Mouse (Mus musculus) left cerebral cortex, postnatal 4 days (tissue): Measurements from ENCODE around the gene Dok4. TPM values are rescaled to one million over a fixed set of nuclear protein-coding genes. Genes with fewer than 3 reads are reported as not detected.

Experiments used
- DNase-seq: peaks from one replicate; pipeline ENCODE4 v3.0.0-alpha.2; 2022
- intact Hi-C: fragments of 180-260 bp; cut with DNase I; formaldehyde crosslinking; loops from one replicate; pipeline ENCODE4 v1.15.1; 2025
- total RNA-seq, 2 experiments: library from RNA; stranded (reverse); gene quantifications; 2 replicates each; pipeline ENCODE4 v1.2.3; 2021

The Dok4 gene
- total RNA-seq, result 100 to 1,000 TPM; 181 to 191 TPM

GRCm38 (mm10) chr8:94876197-94876730 lies at the start of gene Dok4:
Gene Dok4 (minus strand): TSS chr8:94876330.
- intact Hi-C loops, result no loop called here

GRCm38 (mm10) chr8:94923405-94923804 lies 47.3 kb upstream of the Dok4 start, which contains the start of gene Adgrg5:
Gene Adgrg5 (plus strand): TSS chr8:94923694.
- intact Hi-C loops, result no loop called here
- DNase-seq, result no peak

More at GRCm38 (mm10) chr8:94876197-94876730, at the start of gene Dok4:
- DNase-seq, result peak; percentile 86

GRCm38 (mm10) chr8:94922602-94923001 lies 46.5 kb upstream of the Dok4 start:
- no peak for DNase-seq

DNA sequence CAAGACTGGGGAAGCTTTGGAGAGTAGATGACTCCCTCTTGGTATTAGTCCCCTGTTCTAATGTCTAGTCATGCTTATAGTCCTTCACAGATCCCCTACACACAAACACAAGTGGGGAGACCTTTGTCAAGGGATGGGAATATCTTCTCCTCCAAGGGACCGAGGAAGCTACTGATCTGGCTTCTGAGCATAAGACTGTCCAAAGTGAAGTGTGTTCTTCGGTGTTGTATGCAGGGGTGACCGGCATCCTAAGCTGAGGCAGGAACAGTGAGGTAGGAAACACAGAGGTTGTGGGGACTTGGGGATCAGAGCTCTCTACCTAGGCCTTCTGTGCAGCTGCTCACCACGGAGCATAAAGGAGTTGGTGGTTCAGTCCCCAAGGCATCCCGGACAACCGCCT lies 46.0 kb upstream of the Dok4 start:
- intact Hi-C loops, result no loop called here
- DNase-seq, result no peak

More at GRCm38 (mm10) chr8:94922602-94923001, 46.5 kb upstream of the Dok4 start:
- intact Hi-C loops, result no loop called here

DNA sequence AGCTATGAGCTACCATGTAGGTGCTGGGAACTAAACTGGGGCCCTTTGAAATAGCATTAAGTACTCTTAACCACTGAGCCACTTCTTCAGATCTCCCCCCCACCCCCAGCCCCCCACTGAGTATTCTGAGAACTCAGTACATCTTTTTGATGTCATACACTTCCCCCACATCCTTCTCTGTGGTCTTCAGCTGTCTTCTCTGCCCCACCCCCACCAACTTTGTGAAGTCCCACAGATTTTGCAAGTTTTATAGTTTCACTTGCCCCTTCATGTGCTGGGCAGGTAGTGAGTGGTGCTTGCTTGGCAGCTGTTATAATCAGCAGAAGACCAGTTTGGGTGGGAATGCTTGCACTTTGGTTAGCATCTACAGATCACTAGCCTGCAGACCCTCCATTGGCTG lies 43.1 kb upstream of the Dok4 start:
- intact Hi-C loops, result no loop called here
- DNase-seq, result no peak

- DNase-seq, result peak; percentile 40
- intact Hi-C loops, result no loop called here
These were observed 41.8 kb upstream of the Dok4 start, which contains the start of gene Ccdc102a for GRCm38 (mm10) chr8:94917851-94918495. Gene Ccdc102a (minus strand): TSS chr8:94918098.

DNA sequence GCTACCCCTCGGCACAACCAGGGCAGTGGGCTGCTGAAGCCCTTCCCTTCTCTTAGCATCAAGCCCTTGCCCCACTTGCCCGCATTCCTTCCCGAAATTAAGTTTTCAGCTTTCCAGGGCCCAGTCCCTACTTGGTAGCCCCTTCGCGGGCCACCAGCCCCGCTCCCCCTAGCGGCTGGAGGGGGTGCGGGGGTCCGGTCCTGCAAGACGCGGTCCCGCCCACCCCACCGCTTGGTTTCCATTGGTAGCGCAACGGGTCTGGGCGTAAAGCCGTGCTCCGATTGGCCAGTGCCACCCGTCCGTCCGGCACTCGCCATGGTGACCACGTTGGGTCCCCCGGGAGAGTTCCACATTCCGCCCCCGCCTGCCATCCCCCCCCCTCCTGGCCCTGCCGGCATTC lies 41.2 kb upstream of the Dok4 start:
- peak; percentile 97 for DNase-seq
- intact Hi-C loops, result no loop called here

DNA sequence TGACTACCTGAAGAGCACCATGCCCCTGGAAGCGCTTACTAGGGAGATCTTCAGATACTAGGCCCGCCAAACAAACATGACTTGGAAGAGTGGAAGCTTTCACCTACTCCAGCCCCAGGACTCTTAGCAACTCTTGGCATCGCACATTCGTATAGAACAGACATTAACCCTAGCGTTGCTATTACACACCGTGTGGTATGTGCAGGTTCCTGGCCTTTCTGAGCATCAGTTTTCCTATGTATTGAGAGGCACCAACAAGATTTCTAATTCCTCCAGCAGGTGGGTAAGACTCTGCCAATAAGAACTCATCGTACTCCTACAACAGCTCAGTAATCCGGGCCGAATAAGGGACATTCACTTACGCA lies 40.8 kb upstream of the Dok4 start:
- no peak for DNase-seq
- intact Hi-C loops, result no loop called here

GRCm38 (mm10) chr8:94916311-94916959 lies 40.3 kb upstream of the Dok4 start:
- intact Hi-C loops, result no loop called here
- DNase-seq, result no peak

- intact Hi-C loops, result loop anchor here (5.0 kb wide), 1 partner anchor 42 kb away; no protein-coding TSS in a partner anchor
- peak; percentile 87 for DNase-seq
These were observed 38.6 kb upstream of the Dok4 start for GRCm38 (mm10) chr8:94914701-94915101.

- intact Hi-C loops, result loop anchor here (5.0 kb wide), 1 partner anchor 42 kb away; no protein-coding TSS in a partner anchor
- DNase-seq, result no peak
These were observed 38.1 kb upstream of the Dok4 start for GRCm38 (mm10) chr8:94914256-94914655.

DNA sequence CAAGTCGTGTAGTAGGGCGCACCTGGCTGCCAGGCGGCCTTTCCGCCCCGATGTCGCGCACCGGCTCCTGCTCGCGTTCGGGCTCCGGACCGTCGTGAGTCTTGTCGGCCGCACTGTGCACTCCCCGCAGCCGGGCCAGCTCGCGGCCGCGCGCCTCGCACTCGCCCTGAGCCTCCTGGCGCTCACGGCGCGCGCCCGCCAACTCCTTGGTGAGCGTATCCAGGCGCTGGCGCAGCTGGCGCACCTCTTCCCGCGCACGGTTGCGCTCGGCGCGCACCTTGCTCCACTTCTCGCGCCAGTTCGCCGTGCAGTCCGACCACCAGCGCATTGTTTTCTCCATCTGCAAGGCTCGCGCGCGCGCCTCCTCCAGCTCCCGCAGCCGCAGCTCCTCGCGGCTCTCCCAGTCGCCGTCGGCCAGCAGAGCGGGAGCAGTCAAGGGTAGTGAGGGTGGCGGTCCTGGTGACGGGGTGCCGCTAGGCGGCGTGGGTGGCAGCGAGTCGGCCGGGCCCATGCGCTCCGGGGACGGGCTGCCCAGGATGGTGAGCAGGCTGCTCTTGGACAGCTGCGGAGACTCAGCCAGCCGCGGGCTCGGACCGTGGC lies 37.0 kb upstream of the Dok4 start:
- intact Hi-C loops, result loop anchor here (5.0 kb wide), 1 partner anchor 41 kb away; no protein-coding TSS in a partner anchor
- DNase-seq, result peak; percentile 74

DNA sequence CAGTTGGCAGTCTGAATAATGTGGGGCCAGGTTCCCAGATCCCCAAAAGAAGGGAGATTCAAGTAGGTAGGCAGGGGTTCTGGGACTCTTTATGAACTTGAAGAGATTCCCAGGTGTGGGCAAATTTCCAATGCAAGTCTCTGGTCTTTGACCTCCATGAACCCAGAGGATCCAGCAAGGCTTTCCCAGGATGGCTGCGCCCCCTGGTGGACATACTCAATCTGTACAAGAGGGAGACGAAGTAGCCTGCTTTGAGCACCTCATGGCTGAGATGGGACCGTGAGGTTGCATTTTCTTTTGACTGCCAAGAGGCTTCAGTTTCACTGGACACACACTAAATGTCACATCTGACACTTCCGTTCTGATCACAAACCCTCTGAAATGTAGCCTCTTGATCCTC lies 32.7 kb upstream of the Dok4 start:
- DNase-seq, result peak; percentile 86
- intact Hi-C loops, result no loop called here

DNA sequence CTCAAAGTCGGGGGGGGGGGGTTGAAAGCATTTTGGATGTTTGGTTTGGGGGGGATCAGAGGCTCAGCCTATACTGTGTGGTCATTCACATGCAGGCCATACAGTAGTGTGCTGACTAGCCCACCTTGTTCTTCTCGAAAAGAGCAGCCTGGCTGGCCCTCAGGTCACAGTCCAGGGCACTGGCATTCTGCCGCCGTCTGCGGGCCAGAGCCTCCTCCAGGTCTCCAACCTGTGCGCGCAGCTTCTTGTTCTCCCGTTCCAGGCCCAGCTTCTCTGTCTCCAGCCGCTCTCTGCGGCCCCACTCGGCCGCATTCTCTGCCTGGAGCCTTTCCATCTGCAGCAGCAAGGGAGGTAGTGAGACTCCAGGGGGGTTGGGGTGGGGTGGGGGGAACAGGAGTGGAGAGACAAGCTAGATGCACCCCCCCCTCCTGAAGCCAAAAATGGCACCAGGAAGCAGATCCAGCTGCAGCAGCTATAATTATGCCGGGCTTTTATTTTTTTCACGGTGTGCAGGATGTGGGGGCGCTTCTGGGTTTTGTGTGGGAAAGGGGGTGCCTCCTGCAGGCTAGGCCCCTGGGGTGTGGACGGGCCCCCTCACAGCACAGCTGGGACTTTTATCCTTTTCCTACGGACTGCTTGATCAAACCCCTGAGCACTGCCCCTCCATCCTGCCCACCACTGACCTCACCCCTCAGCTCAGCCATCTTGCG lies 31.6 kb upstream of the Dok4 start:
- intact Hi-C loops, result no loop called here
- no peak for DNase-seq

DNA sequence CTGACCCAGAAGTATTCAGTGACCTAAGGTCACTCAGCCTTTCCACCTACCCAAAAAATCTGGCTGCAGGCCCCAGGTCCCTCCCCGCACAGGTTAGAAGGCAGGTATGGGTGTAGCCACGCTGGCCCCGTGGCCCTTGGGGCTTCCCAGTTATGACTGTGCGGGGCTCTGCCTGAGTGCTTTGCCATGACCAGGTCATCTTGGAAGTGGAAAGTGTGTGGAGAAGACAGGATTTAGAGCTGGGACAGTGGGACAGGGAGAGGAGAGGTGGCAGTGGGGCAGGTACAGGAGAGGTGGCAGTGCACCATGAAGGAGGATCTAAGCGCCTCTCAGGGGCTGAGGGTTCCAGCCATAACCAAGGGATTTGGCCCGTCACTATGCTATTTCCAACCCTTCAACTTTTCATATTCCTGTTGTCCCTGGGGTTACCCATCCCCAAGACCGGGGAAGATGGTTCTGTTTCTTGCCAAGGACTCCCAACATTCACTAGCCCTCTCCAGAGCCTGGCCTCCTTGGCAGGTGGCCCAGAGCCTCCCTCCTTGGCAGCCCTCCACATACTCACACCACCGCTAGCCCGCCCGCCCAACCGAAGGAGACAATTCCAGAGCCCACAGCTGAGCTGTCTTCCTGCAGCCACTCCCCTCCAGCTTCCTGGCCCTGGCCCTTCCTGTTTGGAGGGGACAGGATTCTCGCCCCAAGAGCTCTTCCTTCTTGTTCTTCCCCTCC lies 28.5 kb upstream of the Dok4 start:
- intact Hi-C loops, result no loop called here
- peak; percentile 94 for DNase-seq

- DNase-seq, result no peak
- intact Hi-C loops, result no loop called here
These were observed 27.6 kb upstream of the Dok4 start for GRCm38 (mm10) chr8:94903709-94904108.

GRCm38 (mm10) chr8:94901031-94901430 lies 24.9 kb upstream of the Dok4 start:
- no peak for DNase-seq
- intact Hi-C loops, result no loop called here

- intact Hi-C loops, result no loop called here
- no peak for DNase-seq
These were observed 24.5 kb upstream of the Dok4 start for GRCm38 (mm10) chr8:94900617-94901016.

DNA sequence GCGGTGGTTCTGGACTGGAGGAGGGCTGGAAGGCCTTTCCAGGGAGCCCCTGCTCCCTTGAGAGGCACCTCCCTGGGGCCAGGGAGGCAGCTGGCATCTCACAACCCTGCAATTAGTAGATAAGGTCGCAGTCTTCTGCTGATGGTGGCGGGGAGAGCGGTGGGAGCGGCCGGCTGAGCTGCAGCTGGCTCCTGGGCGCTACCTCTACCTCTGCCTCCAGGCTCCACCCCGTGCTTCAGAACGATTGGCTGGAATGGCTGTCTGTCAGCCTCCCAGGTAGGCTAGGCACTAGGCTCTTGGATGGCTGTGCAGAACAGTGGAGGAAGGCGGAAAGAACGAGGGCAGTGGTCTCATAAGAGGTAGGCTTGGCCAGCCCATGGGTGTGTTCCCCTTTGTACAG lies 23.1 kb upstream of the Dok4 start:
- intact Hi-C loops, result no loop called here
- DNase-seq, result no peak

GRCm38 (mm10) chr8:94892917-94893316 lies 16.8 kb upstream of the Dok4 start:
- no peak for DNase-seq
- intact Hi-C loops, result no loop called here
